Mouse (Mus musculus): Measurements from ENCODE around the gene Ciao2a. TPM values are rescaled to one million over a fixed set of nuclear protein-coding genes. Genes with fewer than 3 reads are reported as not detected.

The Ciao2a gene
- 16.5 and 17.4 TPM in 2 replicates for polyA plus RNA-seq (2012; rRNA removed; ENCODE audit: low replicate concordance)

GRCm38 (mm10) chr9:66126456-66127192, at the start of gene Ciao2a, which contains the start of gene Snx1:
TSS of gene Ciao2a (plus strand) at chr9:66126611.
TSS of gene Snx1 (minus strand) at chr9:66126587.

DNA sequence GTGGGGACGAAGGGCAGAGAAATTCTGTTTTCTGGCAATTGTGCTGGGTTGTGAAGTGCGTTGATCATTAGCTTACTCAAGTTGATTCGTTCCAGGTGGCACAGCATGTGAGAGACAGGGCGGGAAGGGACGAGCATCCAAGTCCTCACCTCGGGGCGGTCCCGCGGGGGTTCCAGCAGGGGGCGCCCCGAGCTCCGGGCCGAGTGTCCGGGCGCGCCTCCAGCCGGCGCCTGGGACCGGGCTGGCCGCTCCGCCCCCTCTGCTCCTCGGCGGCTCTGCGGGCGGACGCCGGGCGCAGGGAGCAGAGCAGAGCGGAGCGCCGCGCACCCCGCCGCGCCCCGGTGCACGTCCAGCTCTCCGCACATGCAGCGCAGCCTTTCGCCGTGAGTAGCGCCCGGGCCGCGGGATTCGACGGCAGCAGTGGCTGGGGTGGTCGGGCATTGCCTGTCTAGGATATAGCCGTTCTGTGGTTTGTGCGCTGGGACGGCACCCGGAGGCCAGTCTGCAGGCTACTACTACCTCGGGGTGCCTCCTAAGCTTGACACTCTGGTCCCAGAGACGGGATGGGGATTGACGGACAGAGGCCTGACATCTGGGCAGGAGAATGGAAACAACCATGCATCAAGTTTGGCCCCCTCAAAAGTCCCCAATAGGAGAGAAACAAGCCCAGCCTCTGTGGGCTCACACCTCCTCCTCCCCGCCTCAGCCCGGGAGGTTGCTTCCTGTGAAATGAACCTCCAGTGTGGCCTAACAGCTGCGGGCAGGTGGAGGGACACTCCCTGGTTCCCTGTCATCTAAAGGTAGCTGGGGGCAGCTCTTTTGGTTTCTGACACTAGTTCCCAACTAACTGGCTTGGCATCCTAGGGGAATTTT, 31.8 kb downstream of the Ciao2a start, which contains the start of gene Dapk2:
TSS of gene Dapk2 (plus strand) at position 266 of the 873 bp plus-strand sequence.

Other genes with a start within 250 kb of the Ciao2a start
- 0.34 and 9.4 TPM in 2 replicates for gene Pclaf, start 236.4 kb upstream of the Ciao2a start, polyA plus RNA-seq (2012; rRNA removed; ENCODE audit: low replicate concordance)
- 12.3 and 14.5 TPM in 2 replicates for gene Trip4, start 217.8 kb upstream of the Ciao2a start, polyA plus RNA-seq (2012; rRNA removed; ENCODE audit: low replicate concordance)
- gene Csnk1g1, start 217.7 kb upstream of the Ciao2a start, polyA plus RNA-seq (2012; rRNA removed; ENCODE audit: low replicate concordance), result 4.9 and 9.0 TPM in 2 replicates
- gene Ppib, start 66.4 kb upstream of the Ciao2a start, polyA plus RNA-seq (2012; rRNA removed; ENCODE audit: low replicate concordance), result 202 and 333 TPM in 2 replicates
- 1.6 and 3.5 TPM in 2 replicates for gene Snx22, start 56.9 kb upstream of the Ciao2a start, polyA plus RNA-seq (2012; rRNA removed; ENCODE audit: low replicate concordance)
- gene Snx1, start within 50 bp of the Ciao2a start, polyA plus RNA-seq (2012; rRNA removed; ENCODE audit: low replicate concordance), result 52.9 and 78.0 TPM in 2 replicates
- 9.2 and 11.8 TPM in 2 replicates for gene Dapk2, start 31.6 kb downstream of the Ciao2a start, polyA plus RNA-seq (2012; rRNA removed; ENCODE audit: low replicate concordance)
- gene Herc1, start 223.8 kb downstream of the Ciao2a start, polyA plus RNA-seq (2012; rRNA removed; ENCODE audit: low replicate concordance), result 14.2 and 20.3 TPM in 2 replicates

Data from subcutaneous adipose tissue, adult 2 months (tissue).